Mouse (Mus musculus) intestine, embryonic 16.5 days (tissue): ENCODE measurements around the gene Gm10306. TPM values are rescaled to one million over a fixed set of nuclear protein-coding genes. Genes with fewer than 3 reads are reported as not detected.

Source experiments
- ATAC-seq: fragments of 200-750 bp; cut with Nextera tagmentation; 2 replicates; pipeline ENCODE4 v1.8.0; 2017; ENCODE audit warnings: moderate TSS enrichment, moderate library complexity
- H3K27ac ChIP-seq: fragments of 300-500 bp; sonication (generic); 2 replicates; pipeline ENCODE4 v1.5.1; 2014; ENCODE audit warnings: mild to moderate bottlenecking, low read length
- H3K27me3 ChIP-seq: fragments of 300-500 bp; sonication (generic); replicated peaks from 2 replicates; pipeline ENCODE4 v1.6.1; 2014; ENCODE audit warnings: low read length, control low read depth, mixed read lengths; ENCODE audit not compliant: control insufficient read depth, insufficient read depth
- H3K36me3 ChIP-seq: fragments of 300-500 bp; sonication (generic); 2 replicates; pipeline ENCODE4 v1.6.1; 2014; ENCODE audit warnings: low read length, control low read depth; ENCODE audit not compliant: control insufficient read depth, insufficient read depth
- H3K4me1 ChIP-seq: fragments of 300-500 bp; sonication (generic); 2 replicates; pipeline ENCODE4 v1.6.1; 2014; ENCODE audit warnings: low read length, control low read depth, mixed read lengths; ENCODE audit not compliant: control insufficient read depth, insufficient read depth
- H3K4me2 ChIP-seq: fragments of 300-500 bp; sonication (generic); 2 replicates; pipeline ENCODE4 v1.6.1; 2014; ENCODE audit warnings: low read depth, low read length, control low read depth
- H3K4me3 ChIP-seq: fragments of 300-500 bp; sonication (generic); 2 replicates; pipeline ENCODE4 v1.5.1; 2014; ENCODE audit warnings: mild to moderate bottlenecking, low read length
- H3K9ac ChIP-seq: fragments of 300-500 bp; sonication (generic); 2 replicates; pipeline ENCODE4 v1.6.1; 2014; ENCODE audit warnings: low read depth, low read length
- H3K9me3 ChIP-seq: fragments of 300-500 bp; sonication (generic); 2 replicates; pipeline ENCODE4 v1.6.1; 2016; ENCODE audit warnings: low read length, control low read depth; ENCODE audit not compliant: control insufficient read depth
- WGBS: fragments of 180-500 bp; shearing (Covaris S2); extraction: QIAGEN DNeasy Blood & Tissue Kit; methylation state at CpG from one replicate; pipeline ENCODE4 v1.1.7; 2014; 5-methylcytosine and 5-hydroxymethylcytosine counted together
- polyA plus RNA-seq: library from polyadenylated mRNA; unstranded; fragments of >200 nt; fragmentation: Nextera tagmentation; extraction: Ambion mirVana; gene quantifications from 2 replicates; pipeline ENCODE4 v1.2.1, GENCODE M21; 2015

Gene Gm10306
- polyA plus RNA-seq, result 0.29 TPM in 1 of 2 replicates, not detected in the other

- H3K4me2 ChIP-seq, result peak within 1 kb of the TSS; percentile 59
- peaks cover 4% of the 10 kb centered on the region; the same call in 1 of the 2 replicates for H3K4me1 ChIP-seq
- ATAC-seq, result peak; percentile 98
- under 1% methylated on average over 74 of the region's 83 CpGs for WGBS
- no peaks in the 10 kb centered on the region for H3K27me3 ChIP-seq
- no peaks in the 10 kb centered on the region for H3K9me3 ChIP-seq
- no peaks in the 10 kb centered on the region for H3K36me3 ChIP-seq
- H3K4me3 ChIP-seq, result peak within 1 kb of the TSS; percentile 97
- peak within 1 kb of the TSS; percentile 89 for H3K9ac ChIP-seq
- peak within 1 kb of the TSS; percentile 70 for H3K27ac ChIP-seq
Observed at GRCm38 (mm10) chr4:94556265-94557054, at the start of gene Gm10306, which contains the start of gene Caap1. Gene Gm10306, plus strand, starts transcription at chr4:94556546. Gene Caap1, minus strand, starts transcription at chr4:94556796.

DNA sequence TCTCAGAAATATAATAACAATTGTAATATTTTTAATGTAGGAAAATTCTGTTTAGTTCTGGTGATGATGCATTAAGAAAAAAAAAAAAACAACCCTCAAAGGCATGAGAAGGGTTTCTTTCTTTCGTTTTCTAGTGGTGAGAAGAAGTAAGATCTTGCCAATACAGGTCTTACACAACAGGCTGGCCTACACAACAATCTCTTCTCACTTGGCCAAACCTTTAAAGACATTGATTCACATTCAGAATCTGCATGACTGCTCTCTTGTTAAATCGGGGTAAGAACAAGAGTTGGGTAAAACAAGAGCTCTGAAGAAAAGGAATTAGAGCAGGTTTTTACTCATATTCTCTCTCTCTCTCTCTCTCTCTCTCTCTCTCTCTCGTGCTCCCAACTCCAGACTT is 41.0 kb upstream of the Gm10306 start:
- Histone ChIP-seq H3K27me3 (no peaks in the 10 kb centered on the region), H3K36me3 (no peaks in the 10 kb centered on the region), H3K4me2 (no peak overlapping the region), H3K27ac (no peak overlapping the region), H3K4me3 (no peak overlapping the region), H3K4me1 (no peaks in the 10 kb centered on the region), H3K9me3 (no peaks in the 10 kb centered on the region), H3K9ac (no peak overlapping the region)
- 93% methylated on average over 3 of the region's 3 CpGs for WGBS
- no peak for ATAC-seq

GRCm38 (mm10) chr4:94517631-94518030 is 38.7 kb upstream of the Gm10306 start:
- no peaks in the 10 kb centered on the region for H3K36me3 ChIP-seq
- no peak overlapping the region for H3K4me3 ChIP-seq
- 67% methylated on average over 4 of the region's 4 CpGs for WGBS
- no peaks in the 10 kb centered on the region for H3K27me3 ChIP-seq
- H3K4me1 ChIP-seq, result no peaks in the 10 kb centered on the region
- no peak overlapping the region for H3K9ac ChIP-seq
- H3K9me3 ChIP-seq, result no peaks in the 10 kb centered on the region
- ATAC-seq, result no peak
- H3K4me2 ChIP-seq, result no peak overlapping the region
- no peak overlapping the region for H3K27ac ChIP-seq

GRCm38 (mm10) chr4:94523321-94523720 is 33.0 kb upstream of the Gm10306 start:
- Histone ChIP-seq H3K36me3 (no peaks in the 10 kb centered on the region), H3K4me3 (no peak overlapping the region), H3K4me1 (no peaks in the 10 kb centered on the region), H3K9ac (no peak overlapping the region), H3K27ac (no peak overlapping the region), H3K4me2 (no peak overlapping the region), H3K9me3 (no peaks in the 10 kb centered on the region), H3K27me3 (no peaks in the 10 kb centered on the region)
- ATAC-seq, result no peak

- H3K27me3 ChIP-seq, result no peaks in the 10 kb centered on the region
- H3K4me2 ChIP-seq, result no peak overlapping the region
- ATAC-seq, result no peak
- no peaks in the 10 kb centered on the region for H3K9me3 ChIP-seq
- 94% methylated on average over 1 of the region's 1 CpGs for WGBS
- no peak overlapping the region for H3K27ac ChIP-seq
- no peak overlapping the region for H3K4me3 ChIP-seq
- no peaks in the 10 kb centered on the region for H3K36me3 ChIP-seq
- H3K4me1 ChIP-seq, result no peaks in the 10 kb centered on the region
- H3K9ac ChIP-seq, result no peak overlapping the region
Observed at GRCm38 (mm10) chr4:94529448-94529847, 26.9 kb upstream of the Gm10306 start.

DNA sequence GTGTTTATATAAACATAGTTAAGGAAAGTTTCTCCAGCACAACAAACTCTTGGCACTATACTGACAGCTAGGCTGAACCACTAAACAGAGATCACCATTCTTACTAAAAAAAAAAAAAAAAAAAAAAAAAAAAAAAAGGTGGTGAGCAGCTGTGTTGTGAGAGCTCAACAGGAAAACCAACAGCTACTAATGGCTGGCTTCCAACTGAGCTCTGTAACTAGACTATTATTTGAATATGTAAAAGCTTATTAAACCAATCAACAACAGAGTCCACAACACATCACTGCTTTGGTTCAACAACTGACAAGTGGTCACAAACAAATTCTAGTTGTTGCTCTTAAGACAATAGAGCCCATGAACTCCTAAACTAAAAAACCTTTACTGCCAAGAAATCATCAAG is 23.1 kb upstream of the Gm10306 start:
- H3K9me3 ChIP-seq, result no peaks in the 10 kb centered on the region
- no peak overlapping the region for H3K4me3 ChIP-seq
- no peak for ATAC-seq
- H3K27ac ChIP-seq, result no peak overlapping the region
- H3K4me2 ChIP-seq, result no peak overlapping the region
- no peak overlapping the region for H3K9ac ChIP-seq
- no peaks in the 10 kb centered on the region for H3K27me3 ChIP-seq
- no peaks in the 10 kb centered on the region for H3K36me3 ChIP-seq
- H3K4me1 ChIP-seq, result no peaks in the 10 kb centered on the region

DNA sequence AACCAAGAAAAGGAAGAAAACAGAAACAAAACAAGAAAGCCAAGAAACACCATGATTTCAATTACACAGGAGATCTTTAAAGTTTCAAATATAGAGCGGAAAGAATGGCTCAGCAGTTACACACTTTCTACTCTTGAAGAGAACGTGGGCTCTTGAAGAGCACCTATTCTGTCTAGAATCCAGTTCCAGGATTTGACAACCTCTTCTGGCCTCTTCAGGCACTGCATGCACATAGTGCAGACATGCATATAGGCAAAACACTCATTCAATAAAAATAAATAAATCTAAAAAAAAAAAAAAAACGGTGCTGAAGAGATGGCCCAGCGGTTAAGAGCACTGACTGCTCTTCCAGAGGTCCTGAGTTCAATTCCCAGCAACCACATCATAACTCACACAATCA is 13.3 kb upstream of the Gm10306 start:
- Histone ChIP-seq H3K4me3 (no peak overlapping the region), H3K4me2 (no peak overlapping the region), H3K27me3 (no peaks in the 10 kb centered on the region), H3K9ac (no peak overlapping the region), H3K4me1 (no peaks in the 10 kb centered on the region), H3K9me3 (no peaks in the 10 kb centered on the region), H3K36me3 (no peaks in the 10 kb centered on the region), H3K27ac (no peak overlapping the region)
- ATAC-seq, result no peak
- 94% methylated on average over 4 of the region's 4 CpGs for WGBS

- Histone ChIP-seq H3K4me2 (no peak overlapping the region), H3K27me3 (no peaks in the 10 kb centered on the region), H3K9me3 (no peaks in the 10 kb centered on the region), H3K27ac (no peak overlapping the region), H3K9ac (no peak overlapping the region), H3K4me1 (no peaks in the 10 kb centered on the region), H3K36me3 (no peaks in the 10 kb centered on the region), H3K4me3 (no peak overlapping the region)
- WGBS, result 81% methylated on average over 7 of the region's 7 CpGs
- ATAC-seq, result no peak
Observed at GRCm38 (mm10) chr4:94544321-94544720, 12.0 kb upstream of the Gm10306 start.

DNA sequence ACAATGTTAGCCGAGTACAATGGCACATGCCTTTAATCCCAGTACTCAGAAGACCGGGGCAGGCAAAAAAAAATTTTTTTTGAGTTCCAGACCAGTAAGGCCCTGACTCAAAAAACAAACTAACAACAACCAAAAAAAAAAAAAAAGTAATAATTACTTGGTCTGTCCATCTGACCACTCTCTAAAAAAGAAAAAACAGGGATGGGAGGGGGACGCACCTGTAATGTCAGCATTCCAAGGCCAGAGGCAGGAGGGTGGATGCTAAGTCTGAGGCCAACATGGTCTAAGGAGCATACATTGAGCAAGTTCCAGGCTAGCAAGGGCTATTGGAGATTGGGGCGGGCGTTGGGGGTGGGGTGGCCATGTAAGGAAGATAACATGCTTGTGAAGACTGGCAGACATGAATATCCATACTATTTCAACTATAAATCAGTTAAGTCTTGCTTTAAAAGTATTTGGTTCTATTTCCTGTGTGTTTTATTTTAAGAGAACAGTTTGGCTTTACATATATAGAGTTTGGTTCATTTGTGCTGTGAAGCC is 1.3 kb upstream of the Gm10306 start:
- no peak overlapping the region for H3K4me2 ChIP-seq
- WGBS, result 92% methylated on average over 5 of the region's 5 CpGs
- no peak for ATAC-seq

More for the DNA sequence above, 1.3 kb upstream of the Gm10306 start:
- Histone ChIP-seq H3K36me3 (no peaks in the 10 kb centered on the region), H3K4me1 (peaks cover 4% of the 10 kb centered on the region; the same call in 1 of the 2 replicates), H3K27me3 (no peaks in the 10 kb centered on the region), H3K9ac (no peak overlapping the region), H3K4me3 (no peak overlapping the region), H3K9me3 (no peaks in the 10 kb centered on the region), H3K27ac (no peak overlapping the region)
